Comparison of ENCODE assay signal across 23 mouse cellular contexts in genomic region chr2:33712811-33713210, GRCm38 (mm10).
DNase-seq lines count a peak whose midpoint lies in the region; ATAC-seq and TF ChIP-seq lines count a peak whose summit lies in the region.
"Had no signal": no experiment of that assay in that cellular context is flagged by ENCODE, and none has a peak within 500 bp of the region (broad histone marks: within the 10 kb centered on the region; RNA-seq: fewer than 3 reads in every experiment).

No protein-coding gene starts in this region.

- no peak for TF ChIP-seq CTCF in gastrocnemius, adult 2 months (IDR thresholded peaks at IDR 0.05)
- TF ChIP-seq CTCF in midbrain, postnatal 0 days (IDR thresholded peaks at IDR 0.05) = no peak

- H3K9me3 ChIP-seq in midbrain, embryonic 11.5 days (ENCODE audit: control insufficient read depth, low read length) = no peaks in the 10 kb centered on the region
- no peaks in the 10 kb centered on the region for H3K9me3 ChIP-seq in midbrain, postnatal 0 days (ENCODE audit: low read length)
- no peaks in the 10 kb centered on the region for H3K9me3 ChIP-seq in limb, embryonic 11.5 days (ENCODE audit: control insufficient read depth, low read length)
- H3K9me3 ChIP-seq: heart, embryonic 15.5 days; liver, embryonic 15.5 days; lung, embryonic 15.5 days had no signal

- no peaks in the 10 kb centered on the region for H3K36me3 ChIP-seq in midbrain, embryonic 11.5 days (ENCODE audit: control insufficient read depth, insufficient read depth, low read length)
- H3K36me3 ChIP-seq in midbrain, postnatal 0 days (ENCODE audit: insufficient read depth, low read length) = no peaks in the 10 kb centered on the region
- H3K36me3 ChIP-seq in limb, embryonic 11.5 days (ENCODE audit: control insufficient read depth, insufficient read depth, low read length) = no peaks in the 10 kb centered on the region
- H3K36me3 ChIP-seq: heart, embryonic 15.5 days; liver, embryonic 15.5 days; lung, embryonic 15.5 days had no signal

- no peak overlapping the region for H3K4me3 ChIP-seq in gastrocnemius, adult 2 months
- H3K4me3 ChIP-seq in midbrain, embryonic 11.5 days (ENCODE audit: low read depth, low read length) = no peak overlapping the region
- no peak overlapping the region for H3K4me3 ChIP-seq in midbrain, postnatal 0 days (ENCODE audit: low read depth, low read length)
- H3K4me3 ChIP-seq in limb, embryonic 11.5 days (ENCODE audit: low read depth, low read length) = no peak overlapping the region
- H3K4me3 ChIP-seq: heart, embryonic 15.5 days; liver, embryonic 15.5 days; lung, embryonic 15.5 days had no signal

- intact Hi-C loops in gastrocnemius, adult 2 months (cut with DNase I) = no loop called here

- H3K4me2 ChIP-seq in midbrain, embryonic 11.5 days = no peak overlapping the region
- H3K4me2 ChIP-seq in midbrain, postnatal 0 days (ENCODE audit: low read depth, low read length, poor library complexity, severe bottlenecking) = no peak overlapping the region
- H3K4me2 ChIP-seq in limb, embryonic 11.5 days (ENCODE audit: low read depth, severe bottlenecking) = peak overlapping the region; percentile 36
- H3K4me2 ChIP-seq: heart, embryonic 15.5 days; liver, embryonic 15.5 days; lung, embryonic 15.5 days had no signal

- peaks cover 43% of the 10 kb centered on the region for H3K4me1 ChIP-seq in midbrain, embryonic 11.5 days (ENCODE audit: control insufficient read depth, insufficient read depth, low read length)
- H3K4me1 ChIP-seq in midbrain, postnatal 0 days (ENCODE audit: insufficient read depth, low read length) = peaks cover 3% of the 10 kb centered on the region; the same call in 1 of the 2 replicates
- peaks cover 53% of the 10 kb centered on the region for H3K4me1 ChIP-seq in limb, embryonic 11.5 days (ENCODE audit: control insufficient read depth, insufficient read depth, low read length)
- H3K4me1 ChIP-seq: liver, embryonic 15.5 days had no signal

- DNase-seq in gastrocnemius, adult 2 months = peak; percentile 7
- no peak for DNase-seq in gastrocnemius, adult 8-10 months (ENCODE audit: low spot score in 2 of 2)
- DNase-seq in midbrain, embryonic 11.5 days (ENCODE audit: low spot score, missing footprints) = no peak
- no peak for DNase-seq in midbrain, postnatal 0 days (ENCODE audit: low spot score)
- peak; percentile 32 for DNase-seq in MN1 (ENCODE audit: low spot score)
- DNase-seq in limb, embryonic 11.5 days (ENCODE audit: low spot score) = no peak
- DNase-seq in thymus, postnatal 4 days = no peak
- no peak for DNase-seq in spleen, postnatal 36 days (ENCODE audit: low spot score in 2 of 2)
- DNase-seq: adrenal gland, adult 8-10 months; B cell, adult 2 months; cerebellum, adult 11-12 months; cerebellum, postnatal 10 days; heart, postnatal 4 days; left cerebral cortex, postnatal 4 days; lung, postnatal 4 days; retina, postnatal 1 day; right cerebral cortex, postnatal 25 days; spleen, adult 18-20 months had no signal

- no peak overlapping the region for H3K27ac ChIP-seq in gastrocnemius, adult 2 months
- H3K27ac ChIP-seq in midbrain, embryonic 11.5 days (ENCODE audit: low read depth, low read length) = no peak overlapping the region
- H3K27ac ChIP-seq in midbrain, postnatal 0 days (ENCODE audit: low read depth, low read length) = no peak overlapping the region
- peak overlapping the region; percentile 62 for H3K27ac ChIP-seq in limb, embryonic 11.5 days (replicated peaks; ENCODE audit: low read depth, low read length)
- H3K27ac ChIP-seq: heart, embryonic 15.5 days; liver, embryonic 15.5 days; lung, embryonic 15.5 days had no signal

- peak; percentile 42; the same call in 1 of the 2 replicates for ATAC-seq in midbrain, embryonic 11.5 days (ENCODE audit: low FRiP score)
- no peak for ATAC-seq in midbrain, postnatal 0 days (ENCODE audit: low FRiP score)
- no peak for ATAC-seq in limb, embryonic 11.5 days (ENCODE audit: insufficient number of reproducible peaks, low FRiP score, low TSS enrichment, low read depth)
- ATAC-seq: activated CD4-positive, CD25-positive, alpha-beta regulatory T cell, adult 4 months; intestine, postnatal 0 days had no signal

- 4% methylated on average over 4 of the region's 4 CpGs for WGBS in midbrain, embryonic 11.5 days
- 31% methylated on average over 4 of the region's 4 CpGs for WGBS in midbrain, postnatal 0 days
- WGBS in limb, embryonic 11.5 days = 10% methylated on average over 4 of the region's 4 CpGs

- no peak overlapping the region for H3K9ac ChIP-seq in midbrain, embryonic 11.5 days (ENCODE audit: low read length)
- no peak overlapping the region for H3K9ac ChIP-seq in midbrain, postnatal 0 days (replicated peaks; ENCODE audit: low read length, poor library complexity, severe bottlenecking)
- peak overlapping the region; percentile 38; the same call in 1 of the 2 replicates for H3K9ac ChIP-seq in limb, embryonic 11.5 days (ENCODE audit: low read length)
- H3K9ac ChIP-seq: heart, embryonic 15.5 days; liver, embryonic 15.5 days; lung, embryonic 15.5 days had no signal

- H3K27me3 ChIP-seq in midbrain, embryonic 11.5 days (ENCODE audit: control insufficient read depth, insufficient read depth, low read length) = peaks cover 3% of the 10 kb centered on the region
- no peaks in the 10 kb centered on the region for H3K27me3 ChIP-seq in midbrain, postnatal 0 days (ENCODE audit: insufficient read depth, low read length)
- H3K27me3 ChIP-seq in limb, embryonic 11.5 days (ENCODE audit: control insufficient read depth, insufficient read depth, low read length) = 0 out of 2 replicates have a peak, but pooled peaks cover 2% of the 10 kb centered on the region

Comparison
In these comparisons a context has a peak if more than half of its experiments do, and no peak if none do; other contexts are left out.
1. DNase-seq: peak in gastrocnemius, adult 2 months (single experiment) and MN1 (single experiment); none in gastrocnemius, adult 8-10 months (0 of 2), midbrain, embryonic 11.5 days (single experiment), midbrain, postnatal 0 days (single experiment), limb, embryonic 11.5 days (single experiment), thymus, postnatal 4 days (single experiment) and spleen, postnatal 36 days (0 of 2).